Mouse (Mus musculus) brain, embryonic 14.5 days (tissue): ENCODE results near the gene Enthd1. TPM values are rescaled to one million over a fixed set of nuclear protein-coding genes. Genes with fewer than 3 reads are reported as not detected.
A peak's percentile ranks its signal among the peaks of the same experiment; 100 is the strongest.
"Not testable (repeated sequence)": the region's sequence is repeated elsewhere in the genome, so short reads cannot be mapped to it uniquely, and the experiment has no call there.

Experiments
- DNase-seq: peaks from one replicate; pipeline ENCODE4 v3.0.0-alpha.2; 2011; ENCODE audit warnings: low read depth
- CTCF ChIP-seq: fragments of 200-500 bp; IDR thresholded peaks from 2 replicates; pipeline ENCODE4 v1.5.1; 2012; ENCODE audit warnings: inconsistent platforms, mild to moderate bottlenecking, moderate library complexity, borderline replicate concordance; ENCODE audit not compliant: insufficient read depth, insufficient read length; ENCODE audit errors: extremely low read depth
- POLR2A ChIP-seq: fragments of 200-500 bp; IDR thresholded peaks from 2 replicates; pipeline ENCODE4 v1.6.1; 2012; ENCODE audit warnings: mild to moderate bottlenecking, inconsistent platforms, borderline replicate concordance; ENCODE audit not compliant: poor library complexity, insufficient read depth, insufficient read length, severe bottlenecking; ENCODE audit errors: extremely low read depth
- polyA plus RNA-seq: library from polyadenylated mRNA; depleted of rRNA; stranded (reverse); fragments of >200 nt; gene quantifications from 2 replicates; pipeline ENCODE4 v1.2.3, GENCODE M21; 2012

Enthd1 gene
- polyA plus RNA-seq, 1 experiment = not detected

GRCm38 (mm10) chr15:80592737-80593136, 27.8 kb upstream of the Enthd1 start:
- DNase-seq = no peak

GRCm38 (mm10) chr15:80590641-80591040, 25.7 kb upstream of the Enthd1 start:
- TF ChIP-seq POLR2A (no peak), CTCF (no peak)
- DNase-seq = no peak

More at GRCm38 (mm10) chr15:80592737-80593136, 27.8 kb upstream of the Enthd1 start:
- no peak for TF ChIP-seq POLR2A
- TF ChIP-seq CTCF = no peak

GRCm38 (mm10) chr15:80586296-80586695, 21.3 kb upstream of the Enthd1 start:
- no peak for DNase-seq
- TF ChIP-seq POLR2A (no peak), CTCF (no peak)

- TF ChIP-seq CTCF (no peak), POLR2A (no peak)
- no peak for DNase-seq
These were observed 17.9 kb upstream of the Enthd1 start for GRCm38 (mm10) chr15:80582581-80583495.

- DNase-seq = not testable (repeated sequence)
These were observed 15.6 kb upstream of the Enthd1 start for GRCm38 (mm10) chr15:80580585-80580984.

- no peak for DNase-seq
- TF ChIP-seq POLR2A = no peak
- TF ChIP-seq CTCF = no peak
These were observed 14.2 kb upstream of the Enthd1 start for GRCm38 (mm10) chr15:80579121-80579520.

GRCm38 (mm10) chr15:80577166-80577960, 12.4 kb upstream of the Enthd1 start:
- no peak for TF ChIP-seq CTCF
- no peak for TF ChIP-seq POLR2A
- DNase-seq = peak; percentile 71

- DNase-seq = no peak
- TF ChIP-seq CTCF (no peak), POLR2A (no peak)
These were observed 11.5 kb upstream of the Enthd1 start for GRCm38 (mm10) chr15:80576415-80576994.

- peak; percentile 69 for DNase-seq
- no peak for TF ChIP-seq POLR2A
- no peak for TF ChIP-seq CTCF
These were observed 10.9 kb upstream of the Enthd1 start for GRCm38 (mm10) chr15:80575817-80576370.

- peak; percentile 55 for DNase-seq
- no peak for TF ChIP-seq POLR2A
- no peak for TF ChIP-seq CTCF
These were observed 9.5 kb upstream of the Enthd1 start for GRCm38 (mm10) chr15:80574211-80575040.
